Mouse (Mus musculus) embryo, embryonic 10 days (tissue): ENCODE measurements around the gene Trip4.

Source experiments
- DNase-seq: peaks from one replicate; pipeline ENCODE4 v3.0.0-alpha.2; 2015; ENCODE audit warnings: low spot score

Trip4 gene

DNA sequence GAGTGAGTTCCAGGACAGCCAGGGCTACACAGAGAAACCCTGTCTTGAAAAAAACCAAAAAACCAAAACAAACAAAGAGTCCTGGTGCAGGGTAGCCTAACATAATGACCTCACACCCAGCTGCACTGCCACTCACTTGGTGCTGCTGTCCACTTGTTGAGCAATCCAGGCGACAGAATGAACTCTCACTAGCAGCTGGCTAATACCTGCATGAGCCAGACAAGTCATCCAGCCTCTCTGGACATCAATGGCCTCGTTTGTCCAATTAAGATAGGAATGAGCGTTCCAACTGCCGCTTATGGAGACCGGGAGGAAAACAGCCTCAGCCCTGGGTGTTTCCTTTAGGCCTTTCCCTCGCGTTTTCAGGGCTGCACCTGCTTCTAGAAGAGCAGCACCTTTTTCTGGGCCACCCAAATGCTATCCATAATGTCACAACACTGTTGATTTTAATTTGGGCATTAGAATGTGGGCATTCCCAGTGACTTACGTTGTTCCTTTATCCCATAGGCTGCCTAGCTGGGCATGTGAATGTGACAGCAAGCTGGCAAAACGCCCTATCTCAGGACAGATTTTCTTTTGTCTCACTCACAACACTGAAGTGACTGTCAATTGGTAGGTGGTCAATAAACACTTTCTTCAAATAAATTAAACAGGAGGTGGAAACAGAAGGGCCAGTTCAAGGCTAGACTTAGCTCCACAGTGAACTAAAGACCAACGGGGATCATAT is 73.8 kb downstream of the Trip4 start:
- DNase-seq, result no peak

DNA sequence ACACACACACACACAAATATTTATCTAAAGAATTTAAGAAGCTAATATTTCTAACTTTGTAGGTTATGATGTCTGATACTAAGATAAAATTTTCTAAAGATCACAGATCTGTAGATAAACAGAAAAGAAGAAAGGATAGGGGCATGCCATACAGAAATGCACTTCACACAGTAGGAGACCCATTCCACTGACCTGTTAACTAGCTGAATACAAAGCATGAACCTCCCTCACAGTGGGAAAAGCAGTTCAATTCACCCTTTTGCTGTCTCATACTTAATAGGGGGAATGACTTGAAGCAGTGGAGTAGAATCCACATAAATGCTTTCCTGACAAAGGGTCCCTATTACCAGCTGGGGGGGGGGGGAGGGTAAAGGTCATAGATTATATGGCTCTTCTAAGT is 75.0 kb downstream of the Trip4 start:
- DNase-seq, result peak; percentile 70

DNA sequence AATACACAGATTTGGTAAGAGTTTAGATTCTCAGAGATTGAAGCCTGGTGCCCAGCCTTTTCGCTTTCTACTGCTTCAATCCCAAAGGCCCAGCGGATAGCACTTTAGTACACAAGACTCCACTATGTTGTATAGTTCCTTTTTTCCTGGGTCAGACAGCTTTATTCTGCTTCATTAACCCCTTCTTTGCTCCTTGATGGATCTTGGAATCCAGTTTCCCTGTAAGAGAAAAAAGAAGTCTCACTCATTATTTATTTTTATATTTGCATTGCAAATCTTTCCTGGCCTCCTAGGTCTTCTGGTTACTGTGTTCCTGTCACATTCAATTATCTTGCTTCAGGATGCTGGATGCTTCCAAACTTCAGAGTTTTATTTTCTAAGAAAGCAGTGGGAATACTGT is 75.4 kb downstream of the Trip4 start:
- DNase-seq, result peak; percentile 49

DNA sequence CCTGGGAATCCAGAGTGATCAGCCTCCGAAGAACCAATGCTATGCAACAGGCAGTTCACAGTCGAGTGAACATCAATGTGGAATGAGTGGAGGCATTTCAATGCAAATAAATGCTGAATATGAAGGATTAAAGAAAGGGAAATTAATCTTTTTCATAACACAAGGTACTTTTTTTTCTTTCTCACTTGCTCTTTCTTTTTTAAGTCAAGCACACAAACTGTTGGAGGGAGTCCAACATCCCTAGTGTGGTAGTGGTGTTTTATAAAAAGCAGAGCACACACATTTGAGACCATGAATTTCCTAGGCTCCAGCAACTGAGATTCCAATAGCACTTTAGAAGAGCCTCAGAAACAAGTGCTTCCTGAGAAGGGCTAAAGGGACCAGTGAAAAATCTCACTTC is 76.6 kb downstream of the Trip4 start:
- DNase-seq, result peak; percentile 24

DNA sequence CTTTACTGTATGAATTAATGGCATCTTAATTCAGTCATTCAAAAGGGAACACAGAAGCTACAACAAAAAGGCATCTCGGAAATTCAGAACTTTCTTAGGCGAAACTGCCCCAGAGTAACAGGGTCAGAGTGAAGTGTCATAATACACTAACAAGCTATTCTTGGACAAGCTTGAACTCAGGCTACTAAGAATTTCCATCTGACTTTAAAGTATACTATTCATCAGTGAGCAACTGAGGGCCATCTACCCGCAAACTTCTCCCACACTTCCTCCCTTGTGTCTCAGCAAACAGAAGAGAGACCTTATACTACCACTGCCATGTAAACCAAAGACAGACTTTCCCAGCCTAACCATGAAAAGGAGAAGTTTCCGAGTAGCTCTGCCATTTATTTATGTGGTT is 77.4 kb downstream of the Trip4 start:
- no peak for DNase-seq

DNA sequence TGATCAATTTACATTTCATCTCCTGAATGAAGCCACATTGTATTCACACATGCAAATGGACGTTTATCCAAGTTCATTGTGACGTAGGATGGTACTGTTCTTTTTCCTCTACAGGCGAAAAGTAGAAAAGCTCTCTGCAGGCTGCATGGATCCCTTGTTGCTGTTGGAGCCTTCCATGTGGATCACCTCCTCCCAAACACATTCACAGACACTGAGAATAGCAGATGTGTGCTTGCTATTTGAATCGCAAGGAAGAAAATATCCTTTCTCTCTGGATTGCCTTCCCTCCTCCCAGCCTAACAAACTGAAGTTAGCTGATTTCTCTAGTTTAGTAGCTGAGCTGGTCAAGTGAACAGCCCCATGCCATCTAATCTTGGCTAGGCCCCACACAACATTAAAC is 78.3 kb downstream of the Trip4 start:
- DNase-seq, result no peak

DNA sequence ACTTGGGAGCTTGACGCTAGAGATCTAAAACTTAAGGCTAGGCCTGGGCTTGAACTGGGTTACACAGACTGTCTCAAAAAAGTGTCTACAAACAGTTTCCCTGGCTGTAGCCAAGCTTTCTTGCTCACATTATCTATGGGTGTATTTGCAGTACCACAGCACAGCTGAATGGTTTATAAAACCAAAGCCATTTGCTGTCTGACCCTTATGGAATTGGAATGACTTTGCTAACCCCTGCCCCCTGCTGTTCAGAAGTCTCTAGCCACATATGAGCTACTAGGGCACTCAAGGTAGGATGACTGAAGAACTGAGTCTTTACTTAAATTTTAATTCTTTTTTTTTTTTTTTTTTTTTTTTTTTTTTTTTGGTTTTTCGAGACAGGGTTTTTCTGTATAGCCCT is 79.2 kb downstream of the Trip4 start:
- peak; percentile 72 for DNase-seq

DNA sequence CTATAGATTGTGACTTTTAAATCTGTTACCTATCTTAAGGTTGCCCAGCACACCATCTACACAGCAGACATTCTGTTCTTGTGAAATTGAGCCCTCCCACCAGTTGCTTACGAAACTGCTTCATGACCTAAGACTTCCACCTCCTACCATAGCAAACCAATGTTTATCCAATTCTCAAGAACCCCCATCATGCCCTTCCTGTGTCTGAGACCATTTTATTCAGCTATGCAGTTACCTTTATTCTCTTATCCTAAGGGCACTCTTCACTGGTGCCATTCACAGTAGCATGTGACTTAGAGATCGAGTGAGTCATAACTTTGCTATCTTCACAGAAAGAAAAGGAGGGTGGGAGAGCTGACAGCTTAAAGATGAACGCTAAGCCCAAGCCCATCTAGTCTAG is 80.1 kb downstream of the Trip4 start:
- no peak for DNase-seq

DNA sequence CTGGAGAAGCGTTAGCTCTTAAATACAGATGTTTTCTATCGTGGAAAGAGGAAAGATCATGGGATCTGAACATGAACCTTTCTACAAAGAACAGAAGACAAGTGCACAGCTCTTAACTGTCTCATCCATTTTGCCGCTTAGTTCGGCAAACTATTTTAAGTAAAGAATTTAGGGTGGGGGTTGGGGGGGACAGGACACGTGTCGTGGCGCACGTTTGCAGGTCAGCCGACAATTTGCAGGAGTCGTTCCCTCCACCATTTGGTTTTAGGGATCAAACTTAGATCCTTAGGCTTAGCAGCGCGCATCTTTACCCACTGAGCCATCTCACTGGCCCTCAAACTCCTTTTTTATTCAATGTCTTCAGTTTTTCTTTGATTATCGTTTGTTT is 80.6 kb downstream of the Trip4 start:
- DNase-seq, result no peak

DNA sequence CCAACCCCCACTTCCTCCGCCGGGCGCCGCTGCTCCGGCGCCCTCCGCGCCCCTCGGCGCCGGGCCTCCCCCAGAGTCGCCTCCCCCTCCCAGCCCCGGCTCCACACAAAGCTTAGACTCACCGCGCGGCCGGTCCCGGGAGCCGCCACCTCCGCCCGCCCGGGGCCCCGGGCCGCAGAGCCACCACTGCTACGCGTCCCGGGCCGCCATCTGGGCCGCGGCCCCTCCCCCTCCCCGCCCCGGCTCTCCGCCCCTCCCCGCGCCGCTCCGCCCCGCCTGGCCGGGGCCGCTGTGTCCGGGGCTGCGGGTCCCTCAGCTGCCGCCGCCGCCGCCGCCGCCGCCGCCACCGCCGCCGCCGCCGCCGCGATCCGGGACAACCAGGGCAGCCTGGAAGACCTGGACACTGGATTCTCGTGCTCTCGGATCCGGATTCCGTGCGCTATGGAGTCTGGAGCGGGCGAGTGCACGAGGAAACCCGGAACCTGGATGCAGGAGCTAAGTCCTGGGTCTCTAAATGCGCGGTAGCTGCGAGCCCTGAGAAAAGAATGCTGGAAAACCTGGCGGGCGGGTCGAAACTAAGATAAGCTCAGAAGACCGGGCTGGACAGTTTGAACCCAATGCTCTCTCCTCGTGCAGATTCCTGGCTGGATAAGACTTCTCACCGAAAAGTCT is 81.1 kb downstream of the Trip4 start, which contains the start of gene Zfp609:
Zfp609 (minus strand) TSS at position 221 of the 672 bp plus-strand sequence.
- peak; percentile 98 for DNase-seq

DNA sequence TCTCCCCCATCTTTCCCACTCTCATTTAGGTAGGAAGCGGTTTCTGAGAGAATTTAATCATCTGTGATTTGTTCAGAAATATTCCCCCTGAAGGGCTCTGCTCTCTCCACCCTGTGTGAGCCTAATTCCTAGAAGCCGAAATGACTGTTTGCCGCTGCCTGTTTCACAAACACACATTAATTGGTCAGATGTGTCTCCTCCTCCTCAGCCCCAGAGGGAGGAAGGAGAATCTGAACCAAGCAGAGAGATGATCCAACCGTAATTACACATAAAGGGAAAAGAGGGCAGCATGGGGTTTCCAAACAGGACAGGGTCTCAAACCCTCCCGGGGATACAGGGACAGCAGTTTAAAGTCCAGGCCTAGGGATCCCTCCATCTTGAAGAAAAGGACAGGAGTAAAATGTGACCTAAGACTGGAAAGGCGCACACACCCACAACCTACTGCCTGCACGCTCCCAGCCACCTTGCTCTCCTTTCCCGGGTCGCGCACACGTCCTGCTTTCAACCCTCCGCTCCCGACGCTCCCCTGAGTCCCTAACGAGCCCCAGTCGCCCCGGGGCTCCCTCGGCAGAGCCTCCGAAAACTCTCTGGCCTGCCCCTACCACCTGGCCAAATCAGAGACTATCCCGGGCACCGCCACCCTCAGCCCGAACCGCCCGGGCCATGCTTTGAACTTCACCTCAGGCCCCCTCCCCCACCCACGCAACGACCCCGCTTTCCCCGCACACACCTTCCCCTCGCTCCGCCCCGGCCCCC is 81.8 kb downstream of the Trip4 start:
- DNase-seq, result peak; percentile 66

DNA sequence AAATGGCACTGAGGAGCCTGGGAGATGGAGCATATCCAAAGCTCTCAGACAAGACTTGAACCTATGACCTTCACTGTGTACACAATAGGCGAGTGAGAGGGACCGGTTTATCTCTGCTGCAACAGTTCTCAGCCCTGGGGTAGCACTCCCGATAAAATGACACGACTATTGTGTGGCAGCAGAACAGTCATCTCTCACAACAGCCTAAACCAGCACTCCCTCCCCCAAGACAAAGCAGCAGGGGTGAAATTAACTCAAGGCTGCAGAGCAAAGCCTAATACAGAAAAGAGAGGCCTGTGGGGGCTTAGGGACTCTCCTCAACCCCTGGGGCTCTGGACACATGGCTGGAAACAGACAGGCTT is 82.4 kb downstream of the Trip4 start:
- DNase-seq, result peak; percentile 74

DNA sequence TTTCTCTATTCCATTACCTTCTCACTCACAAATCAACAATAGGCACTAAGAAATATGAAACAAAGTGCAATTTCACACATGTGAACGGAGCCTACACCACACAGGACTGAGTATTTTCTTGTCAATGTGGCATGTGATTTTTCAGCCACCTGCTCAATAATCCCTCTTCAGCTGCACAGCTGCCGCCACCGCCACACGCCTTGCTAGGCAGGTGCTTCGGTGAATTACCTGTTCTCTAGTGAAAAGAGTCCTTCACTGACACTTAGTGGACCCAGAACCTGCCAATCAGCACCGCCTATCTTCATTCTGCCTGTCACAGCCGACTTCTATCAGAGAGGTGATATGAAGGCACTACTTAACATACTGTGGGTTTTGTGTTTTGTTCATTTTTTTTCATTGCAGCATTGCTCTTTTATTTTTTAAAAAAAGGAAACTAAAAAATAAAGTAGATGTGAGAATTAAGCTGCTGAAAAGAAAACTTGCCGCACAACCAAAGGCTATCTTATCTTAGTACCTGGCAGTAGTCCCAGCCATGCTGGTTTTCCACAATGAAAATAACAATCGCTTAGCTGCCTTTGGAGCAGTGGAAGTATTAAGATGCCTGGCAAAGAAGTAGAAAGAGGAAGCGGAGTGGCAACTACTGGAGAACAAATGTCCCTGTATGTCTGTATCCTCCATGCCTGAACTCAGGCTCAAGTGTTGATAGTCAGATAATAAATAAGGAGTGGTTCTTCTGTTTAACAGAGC is 84.7 kb downstream of the Trip4 start:
- no peak for DNase-seq

DNA sequence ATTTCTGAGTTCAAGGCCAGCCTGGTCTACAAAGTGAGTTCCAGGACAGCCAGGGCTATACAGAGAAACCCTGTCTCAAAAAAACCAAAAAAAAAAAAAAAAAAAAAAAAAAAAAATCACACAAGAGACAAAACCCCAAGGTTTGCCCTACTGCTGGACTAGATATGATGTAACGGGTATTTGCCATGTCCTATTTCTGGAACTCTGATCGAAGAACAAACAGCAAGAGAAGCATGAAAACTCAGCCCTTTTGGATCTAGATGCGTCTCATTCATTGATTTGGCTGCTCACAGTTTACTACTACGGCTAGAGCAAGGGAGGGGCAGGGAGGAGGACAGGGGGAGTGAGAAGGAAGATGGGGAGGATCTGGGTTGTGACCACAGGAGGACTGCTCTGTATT is 86.6 kb downstream of the Trip4 start:
- no peak for DNase-seq

DNA sequence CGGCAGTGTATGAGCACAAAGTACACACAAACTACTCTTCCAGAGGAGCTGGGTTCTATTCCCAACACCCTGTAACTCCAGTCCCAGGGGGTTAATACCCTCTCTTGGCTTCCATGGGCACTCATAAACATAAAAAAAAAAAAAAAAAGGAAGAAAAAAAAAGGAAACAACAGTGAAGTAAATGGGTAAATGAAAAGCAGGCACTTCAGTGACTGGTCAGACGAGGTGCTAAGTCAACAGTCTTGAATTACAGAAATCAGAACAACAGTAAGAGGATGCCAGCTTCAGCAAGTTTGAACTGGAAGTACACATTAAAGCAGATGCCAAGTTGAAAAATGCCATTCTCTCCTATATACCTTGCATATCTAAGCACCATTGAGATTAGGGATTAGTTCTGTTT is 88.3 kb downstream of the Trip4 start:
- DNase-seq, result no peak

DNA sequence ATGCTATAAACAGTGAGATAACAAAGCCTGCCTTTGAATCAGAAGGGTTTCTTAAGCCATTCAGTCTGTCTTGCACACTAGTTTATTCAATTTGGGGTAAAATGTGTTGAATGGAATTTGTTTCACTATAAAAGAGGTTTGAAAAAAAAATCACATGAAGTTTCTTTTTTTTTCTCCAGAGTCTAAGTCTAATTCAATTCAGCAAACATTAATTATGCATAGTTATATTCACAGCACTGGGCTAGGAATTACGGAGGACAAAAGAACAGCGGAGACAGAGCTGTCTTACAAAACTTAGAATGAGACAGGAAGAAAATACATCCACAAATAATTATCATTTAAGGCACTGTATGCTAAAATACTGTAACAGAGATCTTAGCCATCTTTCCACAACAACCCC is 90.2 kb downstream of the Trip4 start:
- DNase-seq, result no peak

DNA sequence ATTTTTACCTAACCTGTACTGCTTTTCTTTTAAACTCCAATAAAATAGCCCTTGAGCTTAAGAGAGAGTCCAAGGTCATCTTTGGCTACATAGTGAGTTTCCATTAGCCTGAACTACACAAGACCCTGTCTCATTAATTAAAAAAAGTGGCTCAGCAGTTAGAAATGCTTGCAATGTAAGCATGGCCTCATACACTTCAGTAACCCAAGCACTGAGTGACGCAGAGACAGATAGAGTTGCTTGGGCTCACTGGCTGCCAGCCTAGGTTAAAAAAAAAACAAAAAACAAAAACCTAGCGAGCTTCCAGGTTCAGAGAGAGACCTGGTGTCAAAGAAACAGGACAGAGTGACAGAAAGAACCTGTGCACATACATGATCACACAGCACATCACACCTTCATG is 95.8 kb downstream of the Trip4 start:
- DNase-seq, result no peak

DNA sequence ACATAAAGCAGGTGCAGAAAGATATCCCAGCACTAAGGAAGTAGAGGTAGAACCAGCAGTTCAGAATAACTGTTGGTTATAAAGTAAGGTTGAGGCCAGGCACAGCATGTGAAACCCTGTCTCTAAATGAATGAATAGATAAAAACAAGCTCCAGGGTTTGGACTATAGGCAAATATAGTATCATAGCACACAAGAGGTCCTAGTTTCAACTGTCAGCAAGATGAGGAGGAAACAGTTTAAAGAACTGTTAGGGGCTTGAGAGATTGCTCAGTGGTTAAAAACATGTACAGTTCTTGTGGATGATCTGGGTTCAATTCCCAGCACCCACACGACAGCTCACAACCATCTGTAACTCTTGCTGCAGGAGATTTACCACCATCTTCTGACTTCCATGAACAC is 96.8 kb downstream of the Trip4 start:
- no peak for DNase-seq

DNA sequence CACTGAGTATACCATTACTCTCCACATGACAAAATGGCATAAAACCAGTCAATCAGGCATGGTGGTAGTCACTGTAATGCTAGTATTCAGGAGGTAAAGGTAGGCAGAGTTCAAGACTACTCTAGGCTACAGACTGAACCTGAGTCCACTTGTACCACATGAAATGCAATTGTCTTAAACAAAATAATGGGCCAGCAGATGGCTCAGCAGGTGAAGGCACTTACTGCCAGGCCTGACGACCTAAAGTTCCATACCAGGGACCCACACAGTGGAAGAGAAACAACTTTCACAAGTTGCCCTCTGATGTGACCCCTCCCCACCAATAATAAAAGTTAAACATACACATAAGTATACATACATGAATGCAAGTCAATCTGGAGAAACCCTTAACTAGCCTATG is 100.8 kb downstream of the Trip4 start:
- DNase-seq, result no peak

DNA sequence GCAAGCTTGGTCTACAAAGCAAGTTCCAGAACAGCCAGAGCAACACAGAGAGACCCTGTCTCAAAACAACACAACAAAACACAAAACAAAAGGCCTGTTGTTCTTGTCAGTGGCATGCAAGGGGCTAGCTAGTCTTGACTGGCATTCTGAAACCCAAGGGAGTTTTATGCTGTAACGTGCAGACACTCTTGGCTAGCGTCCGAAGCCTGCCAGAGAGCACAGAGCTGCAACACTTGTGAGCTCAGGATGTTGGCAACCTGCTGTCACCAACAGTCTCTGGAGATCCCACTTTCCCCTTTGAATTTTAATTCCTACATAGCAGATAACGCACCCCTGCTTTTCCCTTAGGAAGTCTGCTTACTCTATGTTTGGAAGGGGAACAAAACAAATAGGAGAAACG is 101.3 kb downstream of the Trip4 start:
- no peak for DNase-seq

DNA sequence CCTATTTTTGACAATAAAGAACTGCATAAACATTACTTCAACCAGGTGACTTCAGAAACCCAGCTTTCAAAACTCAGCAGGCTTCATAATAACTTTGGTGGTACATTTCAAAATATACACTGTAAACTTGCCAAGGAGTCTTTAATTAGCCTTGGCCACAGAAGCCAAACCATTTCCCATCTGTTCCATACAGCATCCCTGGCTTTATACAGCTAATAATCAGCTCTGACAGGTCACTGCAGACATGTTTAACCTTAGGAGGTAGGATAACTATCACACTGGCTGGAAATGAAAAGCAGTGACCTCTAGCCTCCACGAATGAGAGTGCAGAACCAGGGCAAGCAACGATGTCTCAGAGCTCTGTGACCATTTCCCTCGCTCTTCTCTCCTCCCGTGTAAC is 108.8 kb downstream of the Trip4 start:
- no peak for DNase-seq

DNA sequence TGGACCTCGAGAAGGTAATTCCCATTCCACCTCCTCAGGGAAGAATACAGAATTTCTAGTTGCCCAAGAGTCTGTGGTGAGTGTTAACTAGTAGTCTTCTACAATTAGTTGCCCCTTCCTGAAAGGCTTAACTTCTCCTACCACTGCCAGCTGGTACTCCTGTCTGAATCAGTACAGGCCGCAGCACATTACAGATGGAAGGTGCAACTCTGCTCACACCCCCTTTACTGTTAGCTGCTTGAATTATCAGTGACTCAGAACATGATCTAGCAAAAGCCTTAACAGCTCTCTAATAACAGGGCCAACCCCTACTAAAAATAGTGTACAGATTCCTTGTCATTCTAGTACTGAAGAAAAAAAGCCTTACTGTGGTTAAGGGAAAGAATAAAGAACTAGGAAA is 112.9 kb downstream of the Trip4 start:
- DNase-seq, result no peak

DNA sequence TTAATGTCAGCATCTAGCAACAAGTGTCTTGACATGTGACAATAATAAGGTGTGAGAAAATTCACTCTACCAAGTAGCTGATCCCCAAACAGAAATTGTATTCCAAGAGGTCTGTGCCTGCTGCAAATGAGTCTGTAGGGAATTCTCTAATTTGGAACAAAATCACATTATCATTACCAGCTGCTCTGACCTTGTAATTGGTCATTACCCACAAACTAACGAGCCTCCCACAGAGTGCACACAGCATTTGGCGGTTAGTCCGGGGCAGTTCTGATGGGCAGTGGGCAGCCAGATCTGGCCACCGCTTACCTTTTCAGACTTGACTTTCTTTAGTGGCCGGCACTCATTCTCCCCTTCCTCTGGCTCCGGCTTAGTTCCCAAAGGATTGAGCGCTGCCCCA is 114.3 kb downstream of the Trip4 start:
- DNase-seq, result no peak
